Mouse (Mus musculus): ENCODE measurements around the gene Ccdc18.
"Not testable (repeated sequence)": the region's sequence is repeated elsewhere in the genome, so short reads cannot be mapped to it uniquely, and the experiment has no call there.

Ccdc18 gene

GRCm38 (mm10) chr5:108255259-108255658 is 122.6 kb downstream of the Ccdc18 start:
- DNase-seq (ENCODE audit: low read depth in 2 of 2, low spot score in 2 of 2), result no peak

- DNase-seq (ENCODE audit: low read depth in 2 of 2, low spot score in 2 of 2), result no peak
Observed at GRCm38 (mm10) chr5:108262722-108263121, 130.0 kb downstream of the Ccdc18 start.

- DNase-seq (ENCODE audit: low read depth in 2 of 2, low spot score in 2 of 2), result not testable (repeated sequence)
Observed at GRCm38 (mm10) chr5:108263785-108264184, 131.1 kb downstream of the Ccdc18 start.

- DNase-seq (ENCODE audit: low read depth in 2 of 2, low spot score in 2 of 2), result no peak
Observed at GRCm38 (mm10) chr5:108266990-108267389, 134.3 kb downstream of the Ccdc18 start.

- DNase-seq (ENCODE audit: low read depth in 2 of 2, low spot score in 2 of 2), result peak; percentile 75 to 78
Observed at GRCm38 (mm10) chr5:108268127-108269062, 135.7 kb downstream of the Ccdc18 start, which contains the start of gene Dr1. Dr1 (plus strand) TSS chr5:108268897.

GRCm38 (mm10) chr5:108269063-108269810 is 136.6 kb downstream of the Ccdc18 start:
- no peak for DNase-seq (ENCODE audit: low read depth in 2 of 2, low spot score in 2 of 2)

GRCm38 (mm10) chr5:108269811-108270151 is 137.1 kb downstream of the Ccdc18 start:
- DNase-seq (ENCODE audit: low read depth in 2 of 2, low spot score in 2 of 2), result no peak

- no peak for DNase-seq (ENCODE audit: low read depth in 2 of 2, low spot score in 2 of 2)
Observed at GRCm38 (mm10) chr5:108270415-108270814, 137.7 kb downstream of the Ccdc18 start.

- DNase-seq (ENCODE audit: low read depth in 2 of 2, low spot score in 2 of 2), result not testable (repeated sequence)
Observed at GRCm38 (mm10) chr5:108271345-108271744, 138.7 kb downstream of the Ccdc18 start.

Measured in CD8-positive naive resting alpha-beta T cell, adult 2 months (primary cell).